Mouse (Mus musculus): ENCODE measurements around the gene Lyrm1. TPM values are rescaled to one million over a fixed set of nuclear protein-coding genes. Genes with fewer than 3 reads are reported as not detected.

Gene Lyrm1
- polyA plus RNA-seq, 1 experiment from 2014 or later, result 18.0 TPM

- Histone ChIP-seq H3K36me3 (replicated peaks) (no peaks in the 10 kb centered on the region), H3K9ac (no peak overlapping the region), H3K9me3 (no peaks in the 10 kb centered on the region), H3K27me3 (replicated peaks) (no peaks in the 10 kb centered on the region), H3K4me1 (no peaks in the 10 kb centered on the region), H3K4me2 (no peak overlapping the region), H3K27ac (no peak overlapping the region), H3K4me3 (no peak overlapping the region)
- ATAC-seq (replicated peaks), result no peak
Measured at GRCm38 (mm10) chr7:119978576-119978975, 82.9 kb downstream of the Lyrm1 start.

- H3K4me2 ChIP-seq, result no peak overlapping the region
- H3K4me3 ChIP-seq, result no peak overlapping the region
- H3K27me3 ChIP-seq (replicated peaks), result no peaks in the 10 kb centered on the region
- no peak for ATAC-seq (replicated peaks)
- no peak overlapping the region for H3K9ac ChIP-seq
- no peaks in the 10 kb centered on the region for H3K9me3 ChIP-seq
- WGBS, result 85% methylated on average over 3 of the region's 3 CpGs
- H3K27ac ChIP-seq, result no peak overlapping the region
- H3K36me3 ChIP-seq (replicated peaks), result no peaks in the 10 kb centered on the region
- no peaks in the 10 kb centered on the region for H3K4me1 ChIP-seq
Measured at GRCm38 (mm10) chr7:119980170-119980569, 84.5 kb downstream of the Lyrm1 start.

GRCm38 (mm10) chr7:119985279-119985912 lies 89.7 kb downstream of the Lyrm1 start:
- no peaks in the 10 kb centered on the region for H3K9me3 ChIP-seq
- H3K36me3 ChIP-seq (replicated peaks), result no peaks in the 10 kb centered on the region
- no peaks in the 10 kb centered on the region for H3K27me3 ChIP-seq (replicated peaks)
- no peak for ATAC-seq (replicated peaks)
- WGBS, result 72% methylated on average over 3 of the region's 3 CpGs
- no peaks in the 10 kb centered on the region for H3K4me1 ChIP-seq
- no peak overlapping the region for H3K9ac ChIP-seq
- H3K27ac ChIP-seq, result no peak overlapping the region
- H3K4me2 ChIP-seq, result no peak overlapping the region
- no peak overlapping the region for H3K4me3 ChIP-seq

GRCm38 (mm10) chr7:119997066-119997465 lies 101.4 kb downstream of the Lyrm1 start:
- H3K36me3 ChIP-seq (replicated peaks), result no peaks in the 10 kb centered on the region
- H3K4me2 ChIP-seq, result no peak overlapping the region
- no peak overlapping the region for H3K9ac ChIP-seq
- no peak for ATAC-seq (replicated peaks)
- 77% methylated on average over 6 of the region's 6 CpGs for WGBS
- H3K27ac ChIP-seq, result no peak overlapping the region
- H3K4me1 ChIP-seq, result no peaks in the 10 kb centered on the region
- no peaks in the 10 kb centered on the region for H3K9me3 ChIP-seq
- no peaks in the 10 kb centered on the region for H3K27me3 ChIP-seq (replicated peaks)
- H3K4me3 ChIP-seq, result no peak overlapping the region

Other genes starting within 250 kb of the Lyrm1 start
- not detected in 2 replicates for gene Acsm4, start 205.8 kb upstream of the Lyrm1 start, polyA plus RNA-seq (2015; fragmentation: Nextera tagmentation; extraction: Ambion mirVana)
- 88.2 and 90.3 TPM in 2 replicates for gene Thumpd1, start 175.1 kb upstream of the Lyrm1 start, polyA plus RNA-seq (2015; fragmentation: Nextera tagmentation; extraction: Ambion mirVana)
- gene Acsm3, start 134.9 kb upstream of the Lyrm1 start, polyA plus RNA-seq (2015; fragmentation: Nextera tagmentation; extraction: Ambion mirVana), result not detected in 2 replicates
- 10.1 and 10.8 TPM in 2 replicates for gene Rexo5, start 101.9 kb upstream of the Lyrm1 start, polyA plus RNA-seq (2015; fragmentation: Nextera tagmentation; extraction: Ambion mirVana)
- 15.2 and 16.3 TPM in 2 replicates for gene Eri2, start 101.8 kb upstream of the Lyrm1 start, polyA plus RNA-seq (2015; fragmentation: Nextera tagmentation; extraction: Ambion mirVana)
- gene Dcun1d3, start 437 bp downstream of the Lyrm1 start, polyA plus RNA-seq (2015; fragmentation: Nextera tagmentation; extraction: Ambion mirVana), result 18.3 and 19.9 TPM in 2 replicates
- 0.21 and 0.29 TPM in 2 replicates for gene Dnah3, start 199.4 kb downstream of the Lyrm1 start, polyA plus RNA-seq (2015; fragmentation: Nextera tagmentation; extraction: Ambion mirVana)
- 10.6 and 10.8 TPM in 2 replicates for gene Tmem159, start 206.5 kb downstream of the Lyrm1 start, polyA plus RNA-seq (2015; fragmentation: Nextera tagmentation; extraction: Ambion mirVana)
- not detected in 2 replicates for gene Zp2, start 249.4 kb downstream of the Lyrm1 start, polyA plus RNA-seq (2015; fragmentation: Nextera tagmentation; extraction: Ambion mirVana)